Mouse (Mus musculus): ENCODE measurements around the gene Wdpcp. TPM values are rescaled to one million over a fixed set of nuclear protein-coding genes. Genes with fewer than 3 reads are reported as not detected.

The Wdpcp gene
- polyA plus RNA-seq, 1 experiment from 2014 or later: 11.4 TPM

DNA sequence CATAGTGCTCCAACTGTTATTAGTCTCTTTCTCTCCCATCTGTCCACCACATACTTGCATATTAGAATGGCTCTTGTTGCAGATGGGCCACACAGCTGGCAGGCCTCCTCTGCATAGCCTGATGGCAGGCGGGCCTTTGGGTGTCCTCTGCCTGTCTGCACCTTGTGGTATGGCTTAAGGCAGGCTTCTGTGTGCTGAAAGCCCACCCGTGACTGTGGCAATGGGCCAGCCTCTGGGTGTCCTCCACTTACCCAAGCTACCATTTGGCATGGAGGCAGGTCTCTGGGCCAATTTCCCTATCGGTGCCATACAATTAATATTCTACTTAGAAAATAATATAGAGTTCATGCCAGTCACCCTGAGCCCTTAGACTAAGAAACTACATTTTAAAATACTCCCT is 350.5 kb downstream of the Wdpcp start:
- 89% methylated on average over 3 of the region's 3 CpGs for WGBS
- no peak for DNase-seq (ENCODE audit: low spot score)
- H3K27ac ChIP-seq: no peak overlapping the region

More for the DNA sequence above, 350.5 kb downstream of the Wdpcp start:
- Histone ChIP-seq H3K9ac (no peak overlapping the region), H3K4me3 (replicated peaks; ENCODE audit: low read length) (no peak overlapping the region), H3K36me3 (replicated peaks; ENCODE audit: control insufficient read depth, insufficient read depth) (no peaks in the 10 kb centered on the region), H3K4me2 (replicated peaks) (no peak overlapping the region), H3K4me1 (replicated peaks; ENCODE audit: control insufficient read depth, insufficient read depth, low read length) (no peaks in the 10 kb centered on the region), H3K27me3 (ENCODE audit: control insufficient read depth, insufficient read depth, low read length) (no peaks in the 10 kb centered on the region), H3K9me3 (ENCODE audit: control insufficient read depth, low read length) (no peaks in the 10 kb centered on the region)
- ATAC-seq (ENCODE audit: low FRiP score): no peak

Small RNAs within 50 kb of the gene (microRNA-seq; reads per million reads assigned to microRNA genes)
- gene Gm22990: not detected

Other genes starting within 250 kb of the Wdpcp start
- gene Ugp2, start 201.0 kb upstream of the Wdpcp start, polyA plus RNA-seq (2014; fragmentation: Nextera tagmentation; extraction: Ambion mirVana): 67.8 and 80.7 TPM in 2 replicates
- 597 and 634 TPM in 2 replicates for gene Mdh1, start 132 bp downstream of the Wdpcp start, polyA plus RNA-seq (2014; fragmentation: Nextera tagmentation; extraction: Ambion mirVana)